Mouse (Mus musculus) 3134 (cell line): Measurements from ENCODE around the gene Rorc.

Experiments
- DNase-seq: peaks from one replicate; pipeline ENCODE4 v3.0.0-alpha.2; 2011; ENCODE audit warnings: low spot score; ENCODE audit not compliant: insufficient read length; ENCODE audit errors: extremely low read depth

The Rorc gene

GRCm38 (mm10) chr3:94412530-94412929 is 39.9 kb downstream of the Rorc start:
- DNase-seq = no peak

- no peak for DNase-seq
These were observed 40.6 kb downstream of the Rorc start, which contains the start of gene Tdrkh for GRCm38 (mm10) chr3:94413031-94413679. Gene Tdrkh, plus strand, starts transcription at chr3:94413273.

GRCm38 (mm10) chr3:94430980-94431379 is 58.4 kb downstream of the Rorc start:
- DNase-seq = no peak

- DNase-seq = no peak
These were observed 61.7 kb downstream of the Rorc start for GRCm38 (mm10) chr3:94434305-94434704.

GRCm38 (mm10) chr3:94436420-94436819 is 63.8 kb downstream of the Rorc start:
- no peak for DNase-seq

- no peak for DNase-seq
These were observed 68.6 kb downstream of the Rorc start for GRCm38 (mm10) chr3:94441182-94441581.

- peak; percentile 95 for DNase-seq
These were observed 70.5 kb downstream of the Rorc start, which contains the start of gene Mrpl9 for GRCm38 (mm10) chr3:94442951-94443596. Gene Mrpl9, plus strand, starts transcription at chr3:94443318.

GRCm38 (mm10) chr3:94443597-94443964 is 71.0 kb downstream of the Rorc start, which contains the start of gene Oaz3:
Gene Oaz3, minus strand, starts transcription at chr3:94443915.
- no peak for DNase-seq
